Mouse (Mus musculus) intestine, embryonic 14.5 days (tissue): ENCODE measurements around the gene Slc6a6. TPM values are rescaled to one million over a fixed set of nuclear protein-coding genes. Genes with fewer than 3 reads are reported as not detected.

Experiments
- ATAC-seq: fragments of 200-750 bp; cut with Nextera tagmentation; replicated peaks from 2 replicates; pipeline ENCODE4 v1.8.0; 2017; ENCODE audit warnings: low read depth, moderate number of reproducible peaks, moderate TSS enrichment, moderate library complexity; ENCODE audit not compliant: low FRiP score, low TSS enrichment
- DNase-seq: peaks from one replicate; pipeline ENCODE4 v3.0.0-alpha.2; 2018; ENCODE audit warnings: low spot score
- H3K27ac ChIP-seq: fragments of 300-500 bp; sonication (generic); 2 replicates; pipeline ENCODE4 v1.5.1; 2014; ENCODE audit warnings: low read depth, mild to moderate bottlenecking, control low read depth
- H3K27me3 ChIP-seq: fragments of 300-500 bp; sonication (generic); replicated peaks from 2 replicates; pipeline ENCODE4 v1.6.1; 2014; ENCODE audit warnings: low read length, control low read depth; ENCODE audit not compliant: control insufficient read depth, insufficient read depth
- H3K36me3 ChIP-seq: fragments of 300-500 bp; sonication (generic); 2 replicates; pipeline ENCODE4 v1.6.1; 2014; ENCODE audit warnings: low read length, control low read depth; ENCODE audit not compliant: control insufficient read depth, insufficient read depth
- H3K4me1 ChIP-seq: fragments of 300-500 bp; sonication (generic); replicated peaks from 2 replicates; pipeline ENCODE4 v1.6.1; 2014; ENCODE audit warnings: low read length, control low read depth, mixed read lengths; ENCODE audit not compliant: control insufficient read depth, insufficient read depth
- H3K4me2 ChIP-seq: fragments of 300-500 bp; sonication (generic); 2 replicates; pipeline ENCODE4 v1.6.1; 2014; ENCODE audit warnings: low read length
- H3K4me3 ChIP-seq: fragments of 300-500 bp; sonication (generic); 2 replicates; pipeline ENCODE4 v1.5.1; 2014; ENCODE audit warnings: low read depth, low read length, control low read depth, mixed read lengths
- H3K9ac ChIP-seq: fragments of 300-500 bp; sonication (generic); 2 replicates; pipeline ENCODE4 v1.6.1; 2014; ENCODE audit warnings: mild to moderate bottlenecking, low read length
- H3K9me3 ChIP-seq: fragments of 300-500 bp; sonication (generic); 2 replicates; pipeline ENCODE4 v1.6.1; 2016; ENCODE audit warnings: low read length, control low read depth; ENCODE audit not compliant: control insufficient read depth
- WGBS: fragments of 180-500 bp; shearing (Covaris S2); extraction: QIAGEN DNeasy Blood & Tissue Kit; methylation state at CpG from one replicate; pipeline ENCODE4 v1.1.7; 2014; 5-methylcytosine and 5-hydroxymethylcytosine counted together
- polyA plus RNA-seq: library from polyadenylated mRNA; unstranded; fragments of >200 nt; fragmentation: Nextera tagmentation; extraction: Ambion mirVana; gene quantifications from 2 replicates; pipeline ENCODE4 v1.2.1, GENCODE M21; 2014

Gene Slc6a6
- polyA plus RNA-seq, 1 experiment from 2014 or later = 69.0 TPM

GRCm38 (mm10) chr6:91647385-91647791 is 36.5 kb upstream of the Slc6a6 start:
- H3K27ac ChIP-seq = no peak overlapping the region
- H3K36me3 ChIP-seq = no peaks in the 10 kb centered on the region
- no peak overlapping the region for H3K4me3 ChIP-seq
- H3K9ac ChIP-seq = no peak overlapping the region
- no peaks in the 10 kb centered on the region for H3K9me3 ChIP-seq
- no peak overlapping the region for H3K4me2 ChIP-seq
- 68% methylated on average over 9 of the region's 9 CpGs for WGBS
- no peaks in the 10 kb centered on the region for H3K27me3 ChIP-seq
- H3K4me1 ChIP-seq = no peaks in the 10 kb centered on the region
- ATAC-seq (no peak), DNase-seq (no peak)

GRCm38 (mm10) chr6:91650255-91650654 is 33.6 kb upstream of the Slc6a6 start:
- Histone ChIP-seq H3K27ac (no peak overlapping the region), H3K4me1 (no peaks in the 10 kb centered on the region), H3K9ac (no peak overlapping the region), H3K4me3 (no peak overlapping the region), H3K9me3 (no peaks in the 10 kb centered on the region), H3K4me2 (no peak overlapping the region), H3K27me3 (no peaks in the 10 kb centered on the region), H3K36me3 (no peaks in the 10 kb centered on the region)
- ATAC-seq (no peak), DNase-seq (no peak)
- 51% methylated on average over 9 of the region's 9 CpGs for WGBS

- no peaks in the 10 kb centered on the region for H3K36me3 ChIP-seq
- no peak overlapping the region for H3K9ac ChIP-seq
- no peak overlapping the region for H3K27ac ChIP-seq
- ATAC-seq = no peak
- DNase-seq = no peak
- no peaks in the 10 kb centered on the region for H3K27me3 ChIP-seq
- H3K9me3 ChIP-seq = no peaks in the 10 kb centered on the region
- WGBS = 87% methylated on average over 3 of the region's 3 CpGs
- H3K4me1 ChIP-seq = no peaks in the 10 kb centered on the region
- no peak overlapping the region for H3K4me2 ChIP-seq
- H3K4me3 ChIP-seq = no peak overlapping the region
Observed at GRCm38 (mm10) chr6:91652296-91652695, 31.6 kb upstream of the Slc6a6 start.

GRCm38 (mm10) chr6:91655244-91655643 is 28.6 kb upstream of the Slc6a6 start:
- no peak for ATAC-seq
- Histone ChIP-seq H3K27me3 (no peaks in the 10 kb centered on the region), H3K9ac (no peak overlapping the region), H3K36me3 (no peaks in the 10 kb centered on the region), H3K4me3 (no peak overlapping the region), H3K4me2 (no peak overlapping the region), H3K27ac (no peak overlapping the region), H3K4me1 (peaks cover 6% of the 10 kb centered on the region; the same call in 1 of the 2 replicates), H3K9me3 (no peaks in the 10 kb centered on the region)
- WGBS = 36% methylated on average over 3 of the region's 3 CpGs
- no peak for DNase-seq

GRCm38 (mm10) chr6:91655874-91656433 is 27.9 kb upstream of the Slc6a6 start:
- Histone ChIP-seq H3K36me3 (no peaks in the 10 kb centered on the region), H3K9me3 (no peaks in the 10 kb centered on the region), H3K9ac (no peak overlapping the region), H3K27ac (no peak overlapping the region), H3K27me3 (no peaks in the 10 kb centered on the region), H3K4me2 (no peak overlapping the region), H3K4me3 (no peak overlapping the region), H3K4me1 (peaks cover 6% of the 10 kb centered on the region; the same call in 1 of the 2 replicates)
- 72% methylated on average over 6 of the region's 6 CpGs for WGBS
- no peak for ATAC-seq
- no peak for DNase-seq

GRCm38 (mm10) chr6:91658288-91658687 is 25.6 kb upstream of the Slc6a6 start:
- H3K36me3 ChIP-seq = no peaks in the 10 kb centered on the region
- peaks cover 6% of the 10 kb centered on the region; the same call in 1 of the 2 replicates for H3K4me1 ChIP-seq
- WGBS = no CpG with 5 or more reads among the region's 1 CpGs
- no peak for ATAC-seq
- H3K4me2 ChIP-seq = no peak overlapping the region
- DNase-seq = no peak
- no peak overlapping the region for H3K27ac ChIP-seq
- no peak overlapping the region for H3K9ac ChIP-seq
- H3K9me3 ChIP-seq = no peaks in the 10 kb centered on the region
- no peak overlapping the region for H3K4me3 ChIP-seq
- no peaks in the 10 kb centered on the region for H3K27me3 ChIP-seq

- WGBS = 42% methylated on average over 2 of the region's 2 CpGs
- Histone ChIP-seq H3K4me2 (no peak overlapping the region), H3K9ac (no peak overlapping the region), H3K27ac (peak overlapping the region; percentile 43; the same call in 1 of the 2 replicates), H3K9me3 (no peaks in the 10 kb centered on the region), H3K36me3 (no peaks in the 10 kb centered on the region), H3K4me1 (peaks cover 6% of the 10 kb centered on the region; the same call in 1 of the 2 replicates), H3K4me3 (no peak overlapping the region), H3K27me3 (no peaks in the 10 kb centered on the region)
- DNase-seq (peak; percentile 60), ATAC-seq (peak; percentile 41; the same call in 1 of the 2 replicates)
Observed at GRCm38 (mm10) chr6:91659841-91660509, 23.9 kb upstream of the Slc6a6 start.

- 81% methylated on average over 6 of the region's 6 CpGs for WGBS
- Histone ChIP-seq H3K4me2 (no peak overlapping the region), H3K9ac (no peak overlapping the region), H3K9me3 (no peaks in the 10 kb centered on the region), H3K36me3 (no peaks in the 10 kb centered on the region), H3K4me1 (peaks cover 6% of the 10 kb centered on the region; the same call in 1 of the 2 replicates), H3K27me3 (no peaks in the 10 kb centered on the region), H3K27ac (no peak overlapping the region), H3K4me3 (no peak overlapping the region)
- ATAC-seq (no peak), DNase-seq (no peak)
Observed at GRCm38 (mm10) chr6:91662301-91662700, 21.6 kb upstream of the Slc6a6 start.

- ATAC-seq (no peak), DNase-seq (no peak)
- WGBS = 71% methylated on average over 6 of the region's 6 CpGs
- Histone ChIP-seq H3K27ac (no peak overlapping the region), H3K4me2 (no peak overlapping the region), H3K9me3 (no peaks in the 10 kb centered on the region), H3K9ac (no peak overlapping the region), H3K27me3 (no peaks in the 10 kb centered on the region), H3K36me3 (no peaks in the 10 kb centered on the region), H3K4me1 (peaks cover 4% of the 10 kb centered on the region; the same call in 1 of the 2 replicates), H3K4me3 (no peak overlapping the region)
Observed at GRCm38 (mm10) chr6:91663616-91664015, 20.2 kb upstream of the Slc6a6 start.
